Mouse (Mus musculus): ENCODE results near the gene Tmprss11c.

Tmprss11c gene

DNA sequence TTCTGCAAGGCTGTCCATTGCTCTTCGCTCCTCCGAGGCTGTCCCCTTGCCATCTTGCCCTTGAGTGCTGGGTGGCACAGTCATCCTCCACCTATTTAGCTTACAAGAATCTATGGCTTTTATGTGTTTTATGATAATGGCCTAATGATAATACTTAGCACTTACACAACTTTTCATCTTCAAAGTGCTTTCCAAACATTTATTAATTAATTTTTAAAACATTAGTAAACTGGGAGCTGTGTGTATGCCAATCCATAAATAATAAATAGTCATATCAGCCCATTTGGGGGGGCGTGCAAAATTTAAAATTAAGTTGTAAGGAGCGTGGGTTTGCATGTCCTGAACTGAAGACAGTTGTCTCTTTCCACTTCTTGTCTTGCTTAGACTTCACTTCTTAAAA lies at the start of gene Tmprss11c:
Gene Tmprss11c (minus strand): TSS at position 101 of the 400 bp plus-strand sequence.
- WGBS = 88% methylated on average over 4 of the region's 4 CpGs

DNA sequence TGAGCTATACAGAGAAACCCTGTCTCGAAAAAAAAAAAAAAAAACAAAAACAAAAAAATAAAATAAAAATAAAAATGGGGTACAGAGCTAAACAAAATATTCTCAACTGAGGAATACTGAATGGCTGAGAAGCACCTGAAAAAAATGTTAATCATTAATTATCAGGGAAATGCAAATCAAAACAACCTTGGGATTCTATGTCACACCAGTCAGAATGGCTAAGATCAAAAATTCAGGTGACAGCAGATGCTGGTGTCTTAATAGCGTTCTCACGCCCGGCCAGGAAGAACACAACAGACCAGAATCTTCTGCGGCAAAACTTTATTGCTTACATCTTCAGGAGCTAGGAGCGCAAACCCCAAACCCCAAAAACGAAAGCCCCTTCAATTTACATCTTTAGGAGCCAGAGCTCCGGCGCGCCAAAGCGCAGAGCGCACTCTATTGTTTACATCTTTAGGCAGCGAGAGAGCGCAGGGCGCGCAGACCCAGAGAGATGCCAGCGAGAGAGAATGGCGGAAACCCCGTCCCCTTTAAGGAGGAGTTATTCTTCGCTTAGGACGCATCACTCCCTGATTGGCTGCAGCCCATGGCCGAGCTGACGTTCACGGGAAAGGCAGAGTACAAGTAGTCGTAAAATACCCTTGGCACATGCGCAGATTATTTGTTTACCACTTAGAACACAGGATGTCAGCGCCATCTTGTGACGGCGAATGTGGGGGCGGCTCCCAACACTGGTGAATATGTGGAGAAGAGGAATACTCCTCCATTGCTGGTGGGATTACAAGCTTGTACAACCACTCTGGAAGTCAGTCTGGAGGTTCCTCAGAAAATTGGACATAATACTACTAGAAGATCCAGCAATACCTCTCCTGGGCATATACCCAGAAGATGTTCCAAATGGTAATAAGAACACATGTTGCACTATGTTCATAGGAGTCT lies 29.2 kb upstream of the Tmprss11c start:
- 64% methylated on average over 30 of the region's 30 CpGs for WGBS

DNA sequence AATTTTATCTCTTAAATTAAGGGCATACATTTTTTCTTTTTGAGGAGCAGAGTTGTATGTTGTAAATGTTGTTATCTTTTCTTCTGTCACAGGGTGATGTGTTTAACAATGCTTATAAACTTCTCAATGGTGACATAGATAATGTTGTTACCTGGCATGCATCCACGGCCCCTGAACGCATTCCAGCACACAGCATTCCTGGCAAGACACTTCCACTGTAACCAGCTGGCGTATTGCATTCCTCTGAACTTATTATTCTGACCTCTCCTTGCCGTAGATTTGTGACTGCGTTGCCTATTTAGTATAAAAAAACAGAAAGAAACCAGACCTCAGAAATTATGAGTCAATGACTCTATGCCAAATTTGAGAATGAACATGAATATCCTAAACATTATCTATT lies 17.0 kb upstream of the Tmprss11c start:
- 56% methylated on average over 5 of the region's 5 CpGs for WGBS

DNA sequence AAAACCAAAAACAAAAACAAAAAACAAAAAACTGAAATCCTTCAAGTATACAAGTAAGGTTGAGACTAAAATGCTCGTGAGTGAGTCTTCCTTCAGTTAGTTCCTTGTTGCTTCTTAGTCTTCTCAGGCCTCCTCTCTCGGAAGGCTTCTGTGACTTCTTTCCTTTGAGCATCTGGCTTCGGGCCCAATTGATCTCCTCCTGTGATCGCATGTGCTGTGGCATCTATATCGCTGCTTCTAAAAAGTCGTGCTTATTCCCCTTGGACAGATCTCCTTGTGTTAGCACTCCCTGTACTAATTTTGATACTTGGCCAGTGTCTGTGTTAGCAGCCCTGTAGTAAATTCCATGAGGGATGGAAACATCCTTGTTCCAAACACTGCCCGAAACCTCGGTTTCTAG lies 14.8 kb upstream of the Tmprss11c start:
- 73% methylated on average over 8 of the region's 8 CpGs for whole genome bisulfite sequencing

DNA sequence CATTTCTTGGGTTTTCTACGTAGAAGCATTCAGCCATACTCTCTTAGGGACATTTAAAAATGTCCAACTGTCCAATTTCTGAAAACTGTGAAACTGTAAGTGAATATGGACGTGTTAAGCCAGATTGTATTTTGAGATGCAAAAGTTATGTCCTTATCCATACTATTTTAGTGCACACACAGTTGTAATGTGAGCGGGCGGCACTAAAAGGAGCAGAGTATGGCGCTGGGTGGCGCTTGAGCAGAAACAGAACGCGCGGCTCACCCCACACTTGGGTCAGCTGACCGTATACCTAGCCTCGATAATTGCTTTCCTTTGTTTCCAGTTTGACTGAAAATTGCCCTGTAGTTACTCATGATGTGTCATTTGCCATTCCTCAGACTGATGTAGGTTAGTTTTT lies 42.5 kb downstream of the Tmprss11c start:
- WGBS = 68% methylated on average over 11 of the region's 11 CpGs

DNA sequence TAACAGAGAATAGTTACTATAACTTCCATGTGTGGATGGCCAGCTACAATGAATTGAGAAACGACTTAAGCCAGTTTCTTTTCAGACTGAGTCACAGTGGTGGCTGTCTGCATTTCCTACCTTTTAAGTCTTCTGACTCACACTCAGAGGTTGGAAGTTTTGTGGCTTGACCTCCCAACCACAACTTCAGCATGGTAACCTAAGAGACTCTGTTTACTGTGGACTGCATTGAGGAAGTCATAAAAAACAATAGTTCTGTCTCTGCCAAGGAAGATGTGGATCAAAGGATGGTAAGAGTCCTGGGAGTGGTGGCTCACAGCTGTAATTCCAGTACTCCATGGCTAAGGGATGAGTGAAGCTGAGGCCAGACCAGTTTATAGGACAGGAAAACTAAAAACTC lies 44.2 kb downstream of the Tmprss11c start:
- 54% methylated on average over 1 of the region's 1 CpGs for WGBS

DNA sequence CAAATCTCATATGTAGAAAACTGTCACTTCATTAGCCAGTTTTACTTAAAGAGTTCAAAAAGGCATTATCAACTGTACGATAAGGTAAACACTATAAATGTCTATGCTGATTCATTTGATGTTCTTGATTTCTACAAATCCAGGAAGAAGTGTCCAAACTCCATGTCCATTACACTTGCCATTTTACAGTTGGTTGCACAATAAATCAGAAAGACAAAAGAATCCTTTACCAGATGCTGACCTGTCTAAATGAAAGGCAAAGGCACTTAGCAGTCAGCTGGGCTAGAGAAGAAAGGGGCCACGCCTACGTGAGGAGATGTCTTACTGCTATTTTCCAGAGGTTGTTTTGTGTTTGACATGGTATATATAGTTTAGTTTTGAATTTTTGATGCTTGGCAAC lies 44.8 kb downstream of the Tmprss11c start:
- WGBS = 84% methylated on average over 3 of the region's 3 CpGs

DNA sequence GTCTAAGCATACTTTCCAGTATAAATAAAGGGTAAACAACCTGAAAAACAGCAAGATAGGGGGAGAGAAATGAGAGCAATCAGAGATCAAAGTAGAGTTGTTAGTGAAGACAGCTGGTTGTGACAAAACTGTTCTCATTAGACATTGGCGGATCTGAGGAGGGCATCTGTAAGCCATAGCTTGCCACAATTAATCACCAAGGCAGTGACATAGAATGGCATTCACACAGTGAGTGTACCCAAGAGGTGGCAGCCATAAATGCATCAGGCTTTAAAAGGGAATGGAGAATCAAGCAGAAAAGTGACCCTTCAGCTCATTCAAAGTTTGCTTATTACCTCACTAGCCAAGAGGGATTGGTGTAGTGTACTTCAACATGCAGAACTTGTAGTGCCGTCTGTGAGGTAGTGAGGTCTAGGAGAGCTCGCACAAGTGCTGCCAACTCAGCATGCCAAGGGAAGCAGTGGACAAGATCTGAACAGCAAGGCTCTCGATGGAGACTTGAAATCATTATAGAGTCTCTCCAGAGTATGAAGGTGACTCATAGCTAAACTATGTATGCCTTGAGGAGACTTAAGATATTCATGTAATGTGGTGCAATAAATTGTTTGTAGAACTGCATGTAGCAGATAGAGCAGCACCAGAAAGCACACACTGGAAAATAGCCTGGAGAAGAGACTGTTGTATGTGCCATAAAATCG lies 61.8 kb downstream of the Tmprss11c start:
- 64% methylated on average over 5 of the region's 5 CpGs for WGBS

DNA sequence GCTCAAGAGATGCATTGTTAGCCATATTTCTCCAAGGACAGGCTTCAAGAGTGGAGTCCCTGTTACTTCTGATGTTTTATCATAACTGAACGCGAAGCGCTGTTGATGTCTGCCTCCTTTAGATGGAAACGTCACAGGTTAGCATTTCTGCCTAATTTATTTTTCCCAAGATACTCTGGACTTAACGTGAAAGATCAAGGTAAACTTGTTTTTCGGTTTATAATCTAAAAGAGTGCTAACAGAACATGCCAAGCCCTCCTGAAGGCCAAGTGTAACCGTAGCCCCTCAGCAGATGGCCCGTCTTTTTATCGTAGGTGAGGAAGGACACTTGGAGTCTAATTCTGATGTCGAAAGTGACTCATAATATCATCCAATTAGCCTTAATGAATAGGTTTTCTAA lies 91.3 kb downstream of the Tmprss11c start, which contains the start of gene Gnrhr:
Gene Gnrhr (minus strand): TSS at position 101 of the 400 bp plus-strand sequence.
- 91% methylated on average over 10 of the region's 10 CpGs for WGBS

DNA sequence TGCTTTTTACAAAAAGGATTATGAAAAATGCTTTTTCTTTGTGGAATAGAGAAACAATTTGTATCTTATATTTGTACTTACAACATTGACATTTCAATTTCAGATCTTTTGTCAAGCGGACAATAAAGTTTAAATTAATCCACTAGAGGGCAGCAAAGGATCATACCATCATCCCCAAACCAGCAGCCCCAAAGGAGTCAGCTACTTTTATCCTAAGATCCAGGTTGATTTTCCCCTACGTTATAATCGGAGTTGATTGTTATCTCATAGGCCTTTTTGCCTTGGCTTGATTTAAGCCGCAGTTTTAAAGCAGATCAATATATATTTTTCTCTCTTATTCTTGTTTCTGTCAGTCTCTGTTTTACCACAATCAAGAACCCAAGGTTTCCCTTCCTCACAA lies 97.8 kb downstream of the Tmprss11c start:
- WGBS = 11% methylated on average over 4 of the region's 4 CpGs

DNA sequence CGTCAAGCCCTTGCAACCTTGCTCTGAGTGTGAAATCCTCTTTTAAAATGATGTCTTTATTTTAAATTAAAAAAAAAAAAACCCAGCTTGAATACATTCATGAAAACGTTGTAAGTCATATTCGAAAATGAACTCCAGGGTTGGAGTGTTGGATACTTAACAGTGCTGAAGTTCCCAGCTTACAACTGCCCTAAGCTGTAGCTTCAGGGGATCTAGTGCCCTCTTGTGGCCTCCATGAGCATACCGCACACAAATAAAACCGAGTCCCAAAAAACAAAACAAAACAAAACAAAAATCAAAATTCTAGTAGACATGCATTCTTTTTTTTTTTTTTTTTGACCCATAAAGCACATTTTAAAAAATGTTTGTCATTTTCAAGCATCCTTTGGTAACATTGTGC lies 98.3 kb downstream of the Tmprss11c start:
- WGBS = 25% methylated on average over 5 of the region's 5 CpGs

DNA sequence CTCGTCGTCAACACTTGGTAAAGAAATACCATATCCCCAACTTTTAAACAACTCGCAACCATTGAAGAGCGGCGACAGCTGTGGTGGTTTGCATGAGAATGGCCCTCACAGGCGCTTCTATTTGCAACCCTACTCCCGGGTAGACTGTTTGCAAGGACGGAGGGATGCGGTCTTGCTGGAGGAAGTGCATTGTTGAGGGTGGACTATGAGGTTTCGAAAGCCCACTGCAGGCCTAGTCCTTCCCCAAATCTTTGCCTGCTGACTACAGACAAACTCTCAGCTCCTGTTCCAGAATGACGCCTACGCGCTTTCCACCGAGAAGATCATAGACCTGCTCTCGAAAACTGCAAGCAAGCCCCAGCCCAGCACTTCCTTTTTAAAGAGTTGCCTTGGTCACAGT lies 98.8 kb downstream of the Tmprss11c start:
- WGBS = 53% methylated on average over 15 of the region's 15 CpGs

DNA sequence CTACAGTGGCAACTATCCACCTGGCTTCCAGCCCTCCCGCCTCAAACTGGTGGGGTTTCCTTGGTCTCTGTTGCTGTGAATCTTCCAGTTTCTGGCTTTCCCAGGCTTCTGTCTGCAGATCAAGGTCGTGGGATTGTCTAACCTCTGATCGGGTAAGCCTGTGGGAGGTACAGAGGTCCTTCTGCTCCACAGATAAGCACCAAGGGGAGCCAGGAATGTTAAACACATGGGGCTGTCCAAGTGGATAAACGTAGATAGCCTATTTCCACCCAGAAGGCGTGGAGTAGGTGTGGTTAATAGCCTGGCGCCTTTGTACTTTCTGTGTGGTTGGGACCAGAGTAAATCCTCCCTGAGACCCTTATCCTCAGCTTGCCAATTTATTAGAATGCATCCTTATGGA lies 101.7 kb downstream of the Tmprss11c start:
- WGBS = 68% methylated on average over 6 of the region's 6 CpGs

Data from cerebral cortex, adult 2 months (tissue).